Mouse (Mus musculus): ENCODE measurements around the gene Skap2. TPM values are rescaled to one million over a fixed set of nuclear protein-coding genes. Genes with fewer than 3 reads are reported as not detected.
A peak's percentile ranks its signal among the peaks of the same experiment; 100 is the strongest.

Gene Skap2
- total RNA-seq, 2 experiments from 2014 or later, result 42.5 to 46.4 TPM

GRCm38 (mm10) chr6:51850030-51850817 is 162.1 kb downstream of the Skap2 start:
- no peak for DNase-seq (ENCODE audit: low spot score in 2 of 2)

DNA sequence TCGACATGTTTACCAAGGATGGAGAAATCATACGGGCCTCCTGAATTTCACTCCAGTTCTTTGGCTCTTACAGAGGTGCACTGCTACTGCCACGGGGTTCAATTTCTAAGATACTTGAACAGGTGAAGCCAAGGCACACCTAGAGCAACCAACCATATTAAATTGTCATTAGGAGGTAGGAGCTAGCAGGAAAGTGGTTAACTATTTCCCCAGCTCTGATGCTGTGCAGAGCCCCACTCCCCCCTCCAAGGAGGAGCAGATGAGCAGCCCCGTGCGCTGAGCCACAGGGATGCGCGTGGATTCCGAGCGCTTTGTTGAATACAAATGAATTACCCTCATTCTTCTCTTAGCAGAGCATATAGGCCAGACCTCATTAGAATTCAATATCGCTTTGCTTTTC is 162.8 kb downstream of the Skap2 start:
- DNase-seq (ENCODE audit: low spot score in 2 of 2), result no peak

- DNase-seq (ENCODE audit: low spot score in 2 of 2), result peak in 1 of 2 experiments; percentile 10
These were observed 168.2 kb downstream of the Skap2 start for GRCm38 (mm10) chr6:51844106-51844505.

- no peak for DNase-seq (ENCODE audit: low spot score in 2 of 2)
These were observed 169.3 kb downstream of the Skap2 start for GRCm38 (mm10) chr6:51843081-51843480.

DNA sequence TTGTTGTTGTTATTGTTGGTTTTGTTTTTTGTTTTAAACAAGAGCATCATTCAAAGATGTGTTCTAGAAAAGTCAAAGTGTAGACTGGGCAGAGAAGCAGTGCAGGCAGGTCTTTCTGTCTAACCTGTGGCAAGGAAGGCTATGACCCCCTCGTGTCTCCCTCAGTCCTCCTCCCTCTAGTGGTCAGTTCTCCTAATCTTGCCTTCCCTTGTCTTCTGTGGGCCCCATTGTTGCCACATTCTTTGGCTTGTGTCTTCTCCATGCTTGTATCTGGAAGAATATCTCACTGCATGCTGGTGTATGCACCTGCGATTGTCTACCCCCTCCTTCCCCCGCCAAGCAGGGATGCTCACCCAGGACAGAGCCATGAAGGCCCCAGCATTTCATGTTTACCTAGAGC is 174.2 kb downstream of the Skap2 start:
- no peak for DNase-seq (ENCODE audit: low spot score in 2 of 2)

GRCm38 (mm10) chr6:51833362-51833761 is 179.0 kb downstream of the Skap2 start:
- no peak for DNase-seq (ENCODE audit: low spot score in 2 of 2)

DNA sequence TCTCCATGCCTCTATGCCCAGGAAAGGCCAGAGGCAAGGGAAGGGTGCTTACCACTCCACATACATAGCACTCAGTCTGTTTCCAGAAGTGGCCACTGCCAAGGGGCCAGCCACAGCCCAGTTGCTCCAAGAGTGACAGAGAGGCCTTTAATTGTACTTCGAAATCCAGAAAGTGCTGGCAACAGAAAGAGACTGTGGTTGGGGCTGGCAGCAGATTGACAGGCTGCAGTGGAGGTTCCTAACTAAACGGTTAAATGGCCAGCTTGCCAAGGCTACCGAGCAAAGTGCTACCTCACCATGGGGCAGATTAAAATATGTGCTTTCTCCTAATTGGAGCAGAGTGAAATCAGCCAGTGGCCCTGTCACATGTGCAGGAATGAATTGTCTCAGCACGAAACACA is 186.7 kb downstream of the Skap2 start:
- DNase-seq (ENCODE audit: low spot score in 2 of 2), result no peak

- DNase-seq (ENCODE audit: low spot score in 2 of 2), result no peak
These were observed 188.1 kb downstream of the Skap2 start for GRCm38 (mm10) chr6:51824136-51824830.

DNA sequence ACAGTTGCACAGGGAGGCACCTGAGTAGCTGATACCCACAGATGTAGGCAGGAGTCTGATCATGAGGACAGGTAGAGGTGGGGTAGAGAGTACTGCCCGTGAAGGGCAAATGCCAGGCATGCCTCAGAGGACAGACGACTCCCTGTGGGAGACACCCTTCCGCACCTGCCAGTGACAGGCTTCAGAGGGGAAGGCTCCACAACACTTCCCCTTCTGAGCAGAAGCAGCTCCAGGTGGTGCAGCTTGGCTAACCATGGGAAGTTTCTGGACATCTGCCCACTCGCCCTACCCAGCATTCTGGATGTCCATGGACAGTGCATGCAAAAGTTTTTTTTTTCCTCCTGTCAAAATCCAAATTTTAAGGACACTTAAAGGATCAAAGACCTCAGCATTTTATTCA is 190.3 kb downstream of the Skap2 start:
- no peak for DNase-seq (ENCODE audit: low spot score in 2 of 2)

DNA sequence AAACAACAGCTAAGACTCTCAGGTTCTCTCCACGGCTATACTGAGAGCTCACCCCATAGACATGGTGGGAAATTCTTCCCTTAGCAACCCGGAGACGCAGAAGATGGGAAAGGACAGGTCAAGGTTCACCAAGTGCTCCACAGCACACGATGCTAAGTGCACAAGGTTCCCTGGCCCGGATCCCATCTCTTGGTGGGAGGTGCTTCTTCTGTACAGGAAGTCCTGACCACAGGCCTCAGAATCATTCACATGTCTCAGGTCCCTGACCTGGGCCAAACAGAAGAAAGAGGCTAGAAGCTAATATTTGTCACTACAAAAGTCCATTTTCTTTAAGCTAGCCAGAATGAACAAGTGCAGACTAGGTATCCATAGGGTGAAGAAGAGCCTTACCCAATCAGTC is 191.5 kb downstream of the Skap2 start:
- DNase-seq (ENCODE audit: low spot score in 2 of 2), result no peak

GRCm38 (mm10) chr6:51816892-51817621 is 195.3 kb downstream of the Skap2 start:
- DNase-seq (ENCODE audit: low spot score in 2 of 2), result no peak

GRCm38 (mm10) chr6:51810906-51811305 is 201.4 kb downstream of the Skap2 start:
- no peak for DNase-seq (ENCODE audit: low spot score in 2 of 2)

DNA sequence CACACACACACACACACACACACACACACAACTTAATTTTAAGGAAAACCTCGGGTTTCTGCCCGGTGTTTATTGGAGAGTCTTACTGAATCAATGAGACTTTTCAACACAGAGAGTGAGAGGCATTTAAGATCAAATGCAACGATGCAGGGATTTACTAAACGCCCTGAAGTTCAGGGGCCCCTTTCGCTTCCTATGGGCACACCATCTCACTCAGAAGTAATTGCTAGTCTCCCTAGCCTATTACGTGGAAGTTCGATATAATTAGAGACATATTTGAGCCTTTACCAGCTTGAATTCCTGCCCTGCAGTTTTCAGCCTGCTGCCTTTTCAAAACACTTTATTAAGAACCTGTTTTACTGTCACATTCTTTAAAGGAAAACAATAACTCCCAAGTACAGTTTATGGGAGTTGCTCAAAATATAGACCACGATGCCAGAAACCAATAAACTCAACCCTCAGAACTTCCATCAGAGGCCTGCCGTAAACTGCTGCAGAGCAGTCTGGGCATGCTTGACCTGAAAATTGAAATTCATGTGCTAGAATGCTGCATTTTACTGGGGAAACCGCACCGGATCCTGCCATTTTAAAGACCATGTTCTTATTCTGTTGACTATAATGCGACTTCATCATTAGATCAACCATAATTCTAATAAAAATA is 203.1 kb downstream of the Skap2 start:
- no peak for DNase-seq (ENCODE audit: low spot score in 2 of 2)

DNA sequence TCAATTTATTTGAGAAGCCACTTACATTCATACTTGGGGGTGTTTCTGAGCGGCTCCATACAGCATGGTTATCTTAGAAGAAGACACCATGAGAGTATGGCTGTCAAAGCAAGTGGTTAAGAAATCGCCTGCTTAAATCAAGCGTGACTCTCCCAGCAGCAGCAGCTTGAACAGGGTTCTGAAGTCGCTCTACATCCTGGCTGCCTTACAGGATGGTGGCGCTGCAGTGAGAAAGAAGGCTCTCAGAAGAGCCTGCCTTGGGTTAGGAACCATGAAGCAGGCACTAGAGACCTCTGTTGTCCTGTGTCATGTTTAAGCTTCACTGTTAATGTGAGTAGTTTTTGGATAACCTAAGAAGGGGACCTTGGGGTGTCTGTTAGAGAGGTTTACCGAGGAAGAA is 204.3 kb downstream of the Skap2 start:
- no peak for DNase-seq (ENCODE audit: low spot score in 2 of 2)

Other genes starting within 250 kb of the Skap2 start
- 1 to 10 TPM; 1.2 to 1.4 TPM for gene Hoxa1, start 145.8 kb upstream of the Skap2 start, total RNA-seq (2021)
- gene Hoxa2, start 152.3 kb upstream of the Skap2 start, total RNA-seq (2021), result 1 to 10 TPM; 5.3 to 6.2 TPM
- gene 5730596B20Rik, start 164.9 kb upstream of the Skap2 start, total RNA-seq (2021), result 1 to 10 TPM; 1.0 to 1.6 TPM
- 1 to 10 TPM; 6.5 to 7.3 TPM for gene Hoxa4, start 179.2 kb upstream of the Skap2 start, total RNA-seq (2021)
- gene Hoxa5, start 192.0 kb upstream of the Skap2 start, total RNA-seq (2021), result 10 to 100 TPM; 25.9 TPM
- gene Hoxa6, start 196.2 kb upstream of the Skap2 start, total RNA-seq (2021), result 10 to 100 TPM in 1 of 2 experiments, 1 to 10 TPM in 1; 6.7 to 10.6 TPM
- 10 to 100 TPM; 13.3 to 15.6 TPM for gene Hoxa3, start 200.8 kb upstream of the Skap2 start, total RNA-seq (2021)
- 1 to 10 TPM; 2.3 to 4.1 TPM for gene Gm28308, start 200.8 kb upstream of the Skap2 start, total RNA-seq (2021)
- gene Hoxa7, start 209.3 kb upstream of the Skap2 start, total RNA-seq (2021), result 10 to 100 TPM; 25.1 to 28.1 TPM
- gene Hoxa9, start 218.5 kb upstream of the Skap2 start, total RNA-seq (2021), result 10 to 100 TPM in 1 of 2 experiments, 1 to 10 TPM in 1; 4.5 to 14.6 TPM
- 10 to 100 TPM in 1 of 2 experiments, under 1 TPM in 1; 0.87 to 11.1 TPM for gene Hoxa10, start 228.3 kb upstream of the Skap2 start, total RNA-seq (2021)
- gene Hoxa11, start 233.3 kb upstream of the Skap2 start, total RNA-seq (2021), result 1 to 10 TPM in 1 of 2 experiments, not detected in 1; 3.0 TPM
- not detected for gene Hoxa13, start 248.3 kb upstream of the Skap2 start, total RNA-seq (2021)

Measured in adrenal gland, postnatal 4 days (tissue).